Mouse (Mus musculus) heart, embryonic 13.5 days (tissue): Measurements from ENCODE around the gene Dock3. TPM values are rescaled to one million over a fixed set of nuclear protein-coding genes. Genes with fewer than 3 reads are reported as not detected.

Experiments
- ATAC-seq: fragments of 200-750 bp; cut with Nextera tagmentation; 2 replicates; pipeline ENCODE4 v1.8.0; 2017; ENCODE audit warnings: moderate TSS enrichment; ENCODE audit not compliant: insufficient number of reproducible peaks, low FRiP score, low TSS enrichment; ENCODE audit errors: extremely low read depth
- H3K27ac ChIP-seq: fragments of 300-500 bp; sonication (generic); replicated peaks from 2 replicates; pipeline ENCODE4 v1.5.1; 2015; ENCODE audit warnings: moderate library complexity, mild to moderate bottlenecking, inconsistent platforms
- H3K27me3 ChIP-seq: fragments of 300-500 bp; sonication (generic); replicated peaks from 2 replicates; pipeline ENCODE4 v1.6.1; 2015; ENCODE audit warnings: mild to moderate bottlenecking, inconsistent platforms
- H3K36me3 ChIP-seq: fragments of 300-500 bp; sonication (generic); 2 replicates; pipeline ENCODE4 v1.6.1; 2015; ENCODE audit warnings: mild to moderate bottlenecking, inconsistent platforms
- H3K4me1 ChIP-seq: fragments of 300-500 bp; sonication (generic); 2 replicates; pipeline ENCODE4 v1.6.1; 2015; ENCODE audit warnings: inconsistent platforms
- H3K4me2 ChIP-seq: fragments of 300-500 bp; sonication (generic); 2 replicates; pipeline ENCODE4 v1.6.1; 2015; ENCODE audit warnings: inconsistent platforms, mild to moderate bottlenecking, moderate library complexity
- H3K4me3 ChIP-seq: fragments of 300-500 bp; sonication (generic); 2 replicates; pipeline ENCODE4 v1.5.1; 2015; ENCODE audit warnings: moderate library complexity, mild to moderate bottlenecking, inconsistent platforms
- H3K9ac ChIP-seq: fragments of 300-500 bp; sonication (generic); 2 replicates; pipeline ENCODE4 v1.6.1; 2015; ENCODE audit warnings: inconsistent platforms, mild to moderate bottlenecking, moderate library complexity
- H3K9me3 ChIP-seq: fragments of 300-500 bp; sonication (generic); 2 replicates; pipeline ENCODE4 v1.6.1; 2016; ENCODE audit warnings: inconsistent platforms
- WGBS: fragments of 180-500 bp; shearing (Covaris S2); methylation state at CpG from one replicate; pipeline ENCODE4 v1.1.7; 2015; ENCODE audit warnings: mixed read lengths; 5-methylcytosine and 5-hydroxymethylcytosine counted together
- polyA plus RNA-seq: library from polyadenylated mRNA; unstranded; fragments of >200 nt; fragmentation: Nextera tagmentation; extraction: Ambion mirVana; gene quantifications from 2 replicates; pipeline ENCODE4 v1.2.1, GENCODE M21; 2015

The Dock3 gene
- polyA plus RNA-seq, 1 experiment from 2014 or later, result 0.29 TPM

- no peak overlapping the region for H3K4me2 ChIP-seq
- H3K4me1 ChIP-seq, result peaks cover 48% of the 10 kb centered on the region
- H3K4me3 ChIP-seq, result no peak overlapping the region
- H3K36me3 ChIP-seq, result no peaks in the 10 kb centered on the region
- no peak for ATAC-seq
- WGBS, result 69% methylated on average over 3 of the region's 3 CpGs
- no peaks in the 10 kb centered on the region for H3K9me3 ChIP-seq
- peaks cover 6% of the 10 kb centered on the region; the same call in 1 of the 2 replicates for H3K27me3 ChIP-seq
- no peak overlapping the region for H3K27ac ChIP-seq
- no peak overlapping the region for H3K9ac ChIP-seq
Observed at GRCm38 (mm10) chr9:107255596-107255995, 23.9 kb upstream of the Dock3 start.

- H3K9ac ChIP-seq, result 0 out of 2 replicates have a peak overlapping the region, but pooled peaks have one; percentile 30
- H3K4me3 ChIP-seq, result no peak overlapping the region
- peak overlapping the region; percentile 20; the same call in 1 of the 2 replicates for H3K27ac ChIP-seq
- no peak for ATAC-seq
- no peaks in the 10 kb centered on the region for H3K9me3 ChIP-seq
- WGBS, result 65% methylated on average over 3 of the region's 3 CpGs
- H3K4me2 ChIP-seq, result peak overlapping the region; percentile 55
- no peaks in the 10 kb centered on the region for H3K36me3 ChIP-seq
- peaks cover 11% of the 10 kb centered on the region for H3K27me3 ChIP-seq
- peaks cover 42% of the 10 kb centered on the region for H3K4me1 ChIP-seq
Observed at GRCm38 (mm10) chr9:107254925-107255324, 23.2 kb upstream of the Dock3 start.

- H3K27me3 ChIP-seq, result peaks cover 11% of the 10 kb centered on the region
- H3K36me3 ChIP-seq, result no peaks in the 10 kb centered on the region
- H3K9ac ChIP-seq, result peak overlapping the region; percentile 44; the same call in 1 of the 2 replicates
- ATAC-seq, result no peak
- H3K4me2 ChIP-seq, result peak overlapping the region; percentile 55
- peak overlapping the region; percentile 20; the same call in 1 of the 2 replicates for H3K27ac ChIP-seq
- H3K4me1 ChIP-seq, result peaks cover 37% of the 10 kb centered on the region
- 56% methylated on average over 12 of the region's 12 CpGs for WGBS
- peak overlapping the region; percentile 17; the same call in 1 of the 2 replicates for H3K4me3 ChIP-seq
- no peaks in the 10 kb centered on the region for H3K9me3 ChIP-seq
Observed at GRCm38 (mm10) chr9:107254476-107254875, 22.8 kb upstream of the Dock3 start.

- H3K27me3 ChIP-seq, result peaks cover 16% of the 10 kb centered on the region
- no peak overlapping the region for H3K27ac ChIP-seq
- no peaks in the 10 kb centered on the region for H3K36me3 ChIP-seq
- WGBS, result 18% methylated on average over 5 of the region's 5 CpGs
- H3K4me3 ChIP-seq, result no peak overlapping the region
- H3K4me1 ChIP-seq, result peaks cover 31% of the 10 kb centered on the region
- no peaks in the 10 kb centered on the region for H3K9me3 ChIP-seq
- ATAC-seq, result no peak
- H3K4me2 ChIP-seq, result peak overlapping the region; percentile 24
- peak overlapping the region; percentile 58; the same call in 1 of the 2 replicates for H3K9ac ChIP-seq
Observed at GRCm38 (mm10) chr9:107252164-107252563, 20.5 kb upstream of the Dock3 start.

GRCm38 (mm10) chr9:107250416-107251337 is 19.0 kb upstream of the Dock3 start:
- WGBS, result 70% methylated on average over 14 of the region's 14 CpGs
- ATAC-seq, result no peak
- H3K4me2 ChIP-seq, result no peak overlapping the region

GRCm38 (mm10) chr9:107249154-107249553 is 17.4 kb upstream of the Dock3 start:
- Histone ChIP-seq H3K36me3 (no peaks in the 10 kb centered on the region), H3K9me3 (no peaks in the 10 kb centered on the region), H3K4me3 (no peak overlapping the region), H3K27ac (no peak overlapping the region), H3K4me2 (no peak overlapping the region), H3K9ac (no peak overlapping the region), H3K27me3 (peaks cover 21% of the 10 kb centered on the region), H3K4me1 (peaks cover 18% of the 10 kb centered on the region)
- WGBS, result 60% methylated on average over 6 of the region's 6 CpGs
- ATAC-seq, result no peak

More at GRCm38 (mm10) chr9:107250416-107251337, 19.0 kb upstream of the Dock3 start:
- Histone ChIP-seq H3K27ac (no peak overlapping the region), H3K4me3 (no peak overlapping the region), H3K9me3 (no peaks in the 10 kb centered on the region), H3K27me3 (peaks cover 21% of the 10 kb centered on the region), H3K36me3 (no peaks in the 10 kb centered on the region), H3K4me1 (peaks cover 31% of the 10 kb centered on the region), H3K9ac (no peak overlapping the region)

GRCm38 (mm10) chr9:107246170-107246569 is 14.5 kb upstream of the Dock3 start:
- 49% methylated on average over 4 of the region's 4 CpGs for WGBS
- Histone ChIP-seq H3K4me1 (no peaks in the 10 kb centered on the region), H3K9me3 (no peaks in the 10 kb centered on the region), H3K27ac (no peak overlapping the region), H3K36me3 (no peaks in the 10 kb centered on the region), H3K9ac (no peak overlapping the region), H3K27me3 (peaks cover 29% of the 10 kb centered on the region), H3K4me3 (no peak overlapping the region), H3K4me2 (no peak overlapping the region)
- ATAC-seq, result no peak

GRCm38 (mm10) chr9:107245311-107245710 is 13.6 kb upstream of the Dock3 start:
- Histone ChIP-seq H3K27ac (no peak overlapping the region), H3K36me3 (no peaks in the 10 kb centered on the region), H3K4me3 (no peak overlapping the region), H3K4me2 (no peak overlapping the region), H3K4me1 (no peaks in the 10 kb centered on the region), H3K9me3 (no peaks in the 10 kb centered on the region), H3K9ac (no peak overlapping the region), H3K27me3 (peaks cover 29% of the 10 kb centered on the region)
- no peak for ATAC-seq
- WGBS, result 74% methylated on average over 4 of the region's 4 CpGs

- Histone ChIP-seq H3K9ac (no peak overlapping the region), H3K27me3 (peaks cover 97% of the 10 kb centered on the region), H3K4me1 (peaks cover 6% of the 10 kb centered on the region), H3K27ac (no peak overlapping the region), H3K4me3 (no peak overlapping the region), H3K4me2 (no peak overlapping the region), H3K9me3 (no peaks in the 10 kb centered on the region), H3K36me3 (no peaks in the 10 kb centered on the region)
- ATAC-seq, result no peak
- 68% methylated on average over 5 of the region's 5 CpGs for WGBS
Observed at GRCm38 (mm10) chr9:107236151-107236550, 4.4 kb upstream of the Dock3 start.

- WGBS, result 45% methylated on average over 5 of the region's 5 CpGs
- H3K27me3 ChIP-seq, result peaks cover 95% of the 10 kb centered on the region
- H3K9ac ChIP-seq, result no peak overlapping the region
- H3K27ac ChIP-seq, result no peak overlapping the region
- H3K36me3 ChIP-seq, result no peaks in the 10 kb centered on the region
- no peak overlapping the region for H3K4me2 ChIP-seq
- H3K4me3 ChIP-seq, result no peak overlapping the region
- H3K9me3 ChIP-seq, result no peaks in the 10 kb centered on the region
- no peak for ATAC-seq
- peaks cover 9% of the 10 kb centered on the region for H3K4me1 ChIP-seq
Observed at GRCm38 (mm10) chr9:107235261-107235660, 3.6 kb upstream of the Dock3 start.

- Histone ChIP-seq H3K27me3 (peaks cover 95% of the 10 kb centered on the region), H3K4me2 (peak overlapping the region; percentile 97), H3K36me3 (no peaks in the 10 kb centered on the region), H3K9me3 (no peaks in the 10 kb centered on the region), H3K4me3 (peak overlapping the region; percentile 64), H3K4me1 (peaks cover 9% of the 10 kb centered on the region), H3K9ac (peak overlapping the region; percentile 73), H3K27ac (no peak overlapping the region)
- 21% methylated on average over 9 of the region's 9 CpGs for WGBS
- ATAC-seq, result no peak
Observed at GRCm38 (mm10) chr9:107232140-107232539, 431 bp upstream of the Dock3 start.
